Mouse (Mus musculus) right cerebral cortex, postnatal 14 days (tissue): ENCODE data around the gene Setd7.
A peak's percentile ranks its signal among the peaks of the same experiment; 100 is the strongest.

Experiments
- DNase-seq: peaks from one replicate; pipeline ENCODE4 v3.0.0; 2022

Setd7 gene

DNA sequence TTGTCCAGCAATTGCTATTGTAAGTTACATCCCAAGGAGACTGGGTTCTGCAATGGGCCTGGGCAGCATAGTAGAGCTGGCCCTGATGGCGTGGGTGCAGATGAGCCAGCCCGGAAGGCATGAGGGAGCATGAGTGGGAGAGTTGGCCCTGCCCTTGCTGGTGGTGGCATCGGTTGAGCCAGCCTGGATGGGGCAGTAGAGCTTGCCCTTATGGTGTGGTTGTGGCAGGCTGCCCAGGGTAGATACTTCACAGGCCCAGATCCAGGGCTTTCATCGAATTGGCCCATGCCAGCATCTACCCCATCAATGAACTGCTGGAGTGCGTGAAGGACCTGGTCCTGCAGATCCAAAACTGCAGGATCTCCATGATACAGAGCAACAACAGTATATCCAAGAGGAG, 48.7 kb downstream of the Setd7 start:
- no peak for DNase-seq

DNA sequence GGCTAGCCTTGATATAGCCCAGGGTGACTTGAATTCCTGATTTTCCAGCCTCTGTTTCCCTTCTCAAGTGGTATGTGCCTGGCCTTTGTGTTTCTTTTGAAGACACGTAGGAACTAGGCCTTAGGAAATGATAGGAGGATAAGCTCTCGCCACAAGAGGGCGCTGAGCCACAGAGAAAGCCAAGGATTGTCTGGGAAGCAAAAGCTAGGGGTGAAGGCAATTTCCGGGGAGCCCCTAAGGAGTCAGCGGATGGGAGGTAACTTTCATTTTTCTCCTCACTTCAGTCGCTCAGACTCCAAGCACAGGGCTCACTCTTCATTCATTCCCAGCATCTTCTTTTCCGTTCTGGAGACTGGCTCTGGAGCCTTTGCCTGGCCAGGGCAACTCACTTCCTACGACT, 49.8 kb downstream of the Setd7 start:
- peak; percentile 75 for DNase-seq

DNA sequence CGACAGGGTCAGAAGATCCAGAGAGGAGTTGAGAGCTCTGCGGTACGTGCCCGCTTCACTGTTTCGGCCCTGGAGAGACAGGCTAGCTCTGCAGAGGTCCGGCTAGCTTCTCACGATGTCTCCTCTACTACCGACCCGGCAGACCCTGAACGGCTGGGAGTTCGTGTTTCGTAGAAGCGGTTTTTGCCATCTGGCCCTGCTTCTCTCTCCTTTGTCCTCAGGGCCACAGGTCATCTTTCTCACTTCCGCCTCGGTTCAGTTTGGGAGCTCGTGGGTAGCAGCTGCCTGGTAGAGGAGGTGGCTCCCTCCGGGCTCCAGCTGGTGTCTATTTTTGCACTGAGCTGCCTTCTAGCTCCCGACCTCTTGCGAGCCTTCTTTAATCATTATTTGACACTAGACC, 55.2 kb downstream of the Setd7 start:
- DNase-seq, result no peak

DNA sequence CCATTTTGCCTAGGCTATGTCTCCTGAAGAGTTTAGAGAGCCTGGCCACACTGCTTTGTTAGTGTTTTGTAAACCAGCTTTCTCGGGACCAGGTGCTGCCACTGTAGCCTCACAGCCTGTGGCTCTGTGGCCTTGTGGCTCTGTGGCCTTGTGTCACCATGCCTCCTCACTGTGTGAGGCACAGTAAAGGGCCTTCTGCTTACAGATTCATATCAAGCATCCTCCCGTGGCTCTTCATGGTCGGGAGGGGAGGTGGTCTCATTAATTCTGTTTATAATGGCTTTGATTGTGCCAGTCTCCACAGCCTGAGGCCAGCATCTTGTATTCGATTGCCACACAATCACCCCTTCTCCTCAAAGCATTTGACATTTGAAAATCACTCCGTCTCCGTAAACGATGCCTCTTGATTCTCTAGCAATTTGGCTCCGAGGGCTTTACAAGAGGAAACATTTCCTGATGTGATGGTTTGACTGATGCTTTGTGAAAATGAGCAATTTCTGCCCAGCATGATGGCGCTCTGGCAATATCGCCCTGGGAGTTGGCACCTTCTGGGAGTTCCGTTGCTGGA, 56.2 kb downstream of the Setd7 start:
- no peak for DNase-seq

DNA sequence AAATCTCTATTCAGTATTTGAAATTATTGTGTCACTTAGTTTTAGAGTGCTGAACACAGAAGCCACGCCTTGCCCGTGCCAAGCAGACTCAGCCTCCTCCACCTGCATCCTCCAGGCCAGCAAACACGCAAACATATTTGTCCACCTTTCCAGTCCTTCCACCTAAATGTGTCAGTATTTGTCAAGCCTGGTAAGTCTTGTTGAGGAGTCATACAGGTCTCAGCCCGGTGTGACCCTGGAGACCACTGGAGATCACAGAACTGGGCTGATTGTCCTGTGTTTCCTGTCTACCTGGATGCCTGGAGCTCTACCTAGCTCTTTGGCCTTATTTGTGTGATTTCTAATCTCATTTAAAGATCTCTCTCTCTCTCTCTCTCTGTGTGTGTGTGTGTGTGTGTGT, 60.8 kb downstream of the Setd7 start:
- DNase-seq, result no peak

DNA sequence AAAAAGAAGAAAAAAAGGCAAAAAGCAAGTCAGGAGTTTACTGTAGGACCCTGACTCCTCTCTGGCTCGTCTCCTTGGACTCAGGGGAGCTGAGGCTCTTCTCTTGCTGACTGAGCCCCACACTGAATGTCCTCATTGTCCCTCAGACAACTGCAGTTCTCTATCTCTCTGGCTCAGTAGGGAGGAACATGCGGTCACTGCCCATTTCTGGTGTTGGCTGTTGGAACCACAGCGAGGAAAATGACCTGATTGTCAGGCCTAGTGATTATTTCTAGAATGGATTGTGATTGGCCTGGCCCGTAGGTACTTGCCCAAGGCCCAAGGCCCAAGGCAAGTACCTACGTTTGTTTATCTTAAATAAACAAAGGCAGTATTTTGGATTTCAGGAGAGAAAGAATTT, 62.0 kb downstream of the Setd7 start:
- no peak for DNase-seq

DNA sequence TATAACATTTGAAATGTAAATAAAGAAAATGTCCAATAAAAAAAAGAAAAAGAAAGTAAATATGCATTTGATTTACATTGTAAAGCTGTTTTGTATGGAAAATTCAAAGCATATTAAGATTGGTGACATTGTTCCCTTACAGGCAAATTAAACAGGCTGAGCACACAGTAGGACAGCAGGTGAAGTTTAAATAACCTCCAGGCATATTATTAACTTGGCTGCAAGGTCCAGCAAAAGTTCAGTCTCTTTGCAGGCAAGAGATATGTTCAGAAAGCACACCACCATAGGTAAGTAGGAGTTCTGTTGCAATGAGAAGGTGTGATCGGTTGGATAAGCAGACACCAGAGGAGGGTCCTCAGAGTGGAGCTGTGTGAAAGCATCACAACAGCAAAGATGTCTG, 62.7 kb downstream of the Setd7 start:
- DNase-seq, result no peak

DNA sequence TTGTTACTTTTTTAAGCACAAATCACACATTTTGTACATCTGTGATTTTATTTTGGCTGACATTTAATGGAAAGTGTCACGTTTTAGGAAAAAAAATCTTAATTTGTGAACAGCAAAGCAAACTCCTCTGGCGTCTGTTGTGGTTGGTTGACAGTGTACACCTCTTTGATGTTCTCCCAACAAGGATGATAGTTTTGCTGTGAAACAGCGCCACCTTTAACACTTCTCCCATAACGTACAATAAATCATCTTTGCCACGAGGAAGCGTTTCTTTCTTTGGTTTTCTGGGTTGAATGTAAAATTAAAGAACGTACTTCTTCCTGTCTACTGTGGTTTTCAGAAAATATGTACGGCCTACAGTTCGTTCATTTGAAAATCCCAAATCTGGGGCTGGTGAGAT, 65.0 kb downstream of the Setd7 start:
- DNase-seq, result no peak

DNA sequence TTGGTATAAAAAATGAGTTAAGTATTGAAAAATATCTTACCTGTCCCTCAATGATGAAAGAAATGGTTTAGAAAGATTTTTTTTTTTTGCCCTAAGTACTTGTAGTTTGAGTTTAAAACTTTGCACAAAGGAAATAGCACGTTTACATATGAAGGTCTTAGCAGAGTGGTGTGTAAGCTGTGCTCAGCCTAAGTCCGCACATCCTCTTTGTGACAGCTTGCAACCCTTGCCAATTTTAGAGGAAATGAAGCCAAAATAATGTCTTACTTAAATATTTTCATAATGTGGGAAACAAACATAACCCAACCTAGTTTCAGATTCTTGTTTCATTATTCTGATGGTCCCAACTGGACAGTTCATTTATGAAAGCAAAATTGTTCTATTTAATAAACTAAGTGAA, 66.2 kb downstream of the Setd7 start:
- no peak for DNase-seq

DNA sequence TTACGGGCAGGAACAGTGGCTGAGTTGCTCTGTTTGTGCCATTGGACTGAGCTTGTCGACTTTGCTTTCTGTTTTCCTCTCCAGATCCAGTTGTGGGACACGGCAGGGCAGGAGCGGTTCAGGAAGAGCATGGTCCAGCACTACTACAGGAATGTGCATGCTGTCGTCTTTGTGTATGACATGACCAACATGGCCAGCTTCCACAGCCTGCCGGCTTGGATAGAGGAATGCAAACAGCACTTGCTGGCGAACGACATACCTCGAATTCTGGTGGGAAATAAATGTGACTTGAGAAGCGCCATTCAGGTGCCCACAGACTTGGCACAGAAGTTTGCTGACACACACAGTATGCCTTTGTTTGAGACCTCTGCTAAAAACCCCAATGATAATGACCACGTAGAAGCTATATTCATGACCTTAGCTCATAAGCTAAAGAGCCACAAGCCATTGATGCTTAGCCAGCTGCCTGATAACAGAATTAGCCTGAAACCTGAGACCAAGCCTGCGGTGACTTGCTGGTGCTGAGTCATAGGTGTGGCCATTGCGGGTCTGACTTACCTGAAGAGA, 67.3 kb downstream of the Setd7 start:
- DNase-seq, result no peak

DNA sequence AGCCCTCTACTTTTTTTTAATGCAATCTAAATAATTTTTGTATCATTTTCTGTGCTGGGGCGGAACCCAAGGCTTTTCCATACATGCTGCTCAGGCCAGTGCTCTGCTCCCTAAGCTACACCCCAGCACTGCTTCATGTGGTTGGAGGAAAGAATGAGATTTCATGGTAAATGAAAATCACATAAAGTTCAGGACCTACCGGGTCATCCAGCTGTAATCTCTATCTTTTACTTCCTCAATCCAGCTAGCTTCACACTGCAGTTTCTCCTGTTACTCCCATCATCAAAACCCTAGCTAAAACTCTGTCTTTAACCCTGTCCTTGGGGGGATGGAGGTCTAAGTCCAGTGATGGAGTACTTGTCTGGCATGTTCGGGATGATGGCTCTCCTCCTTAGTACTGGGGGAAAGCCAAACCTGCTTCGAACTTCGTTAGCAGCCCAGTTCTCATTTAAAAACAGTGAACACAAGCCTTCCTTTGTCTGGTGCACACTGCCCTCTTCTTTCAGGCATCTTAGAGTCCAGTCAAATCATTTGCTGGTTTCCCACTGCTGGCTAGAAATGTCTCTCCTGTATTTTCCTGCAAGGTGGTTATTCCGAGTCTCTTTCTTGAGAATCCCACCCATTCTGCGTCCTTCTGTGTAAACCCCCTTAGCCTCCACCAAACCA, 70.5 kb downstream of the Setd7 start:
- no peak for DNase-seq

DNA sequence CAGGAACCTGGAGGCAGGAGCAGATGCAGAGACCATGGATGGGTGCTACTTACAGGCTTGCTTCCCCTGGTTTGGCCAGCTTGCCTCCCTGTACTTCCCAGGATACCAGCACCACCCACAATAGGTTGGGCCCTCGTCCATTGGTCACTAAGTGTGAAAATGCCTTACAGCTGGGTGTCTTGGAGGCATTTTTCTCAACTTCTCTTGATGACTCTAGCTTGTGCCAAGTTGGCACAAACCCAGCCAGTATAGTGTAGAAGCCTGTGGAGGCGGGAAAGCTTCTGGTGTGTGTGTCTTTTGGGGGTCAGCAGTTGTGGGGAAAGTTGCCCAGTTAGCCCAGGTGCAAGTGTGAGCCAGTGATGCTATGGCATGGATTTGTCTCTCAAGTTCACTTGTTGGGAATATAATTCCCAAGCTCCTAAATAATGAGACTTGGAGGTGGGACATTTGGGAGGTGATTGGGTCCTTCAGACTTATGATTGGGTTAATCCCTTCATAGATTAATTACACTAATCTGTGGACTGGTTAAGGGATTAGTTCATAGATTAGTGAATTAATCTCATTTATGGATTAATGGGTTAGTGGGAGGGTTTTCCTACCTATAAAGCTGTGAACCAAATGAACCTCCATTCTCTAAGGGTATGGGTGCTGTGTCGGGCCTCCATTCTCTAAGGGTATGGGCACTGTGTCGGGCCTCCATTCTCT, 74.0 kb downstream of the Setd7 start:
- peak; percentile 19 for DNase-seq

DNA sequence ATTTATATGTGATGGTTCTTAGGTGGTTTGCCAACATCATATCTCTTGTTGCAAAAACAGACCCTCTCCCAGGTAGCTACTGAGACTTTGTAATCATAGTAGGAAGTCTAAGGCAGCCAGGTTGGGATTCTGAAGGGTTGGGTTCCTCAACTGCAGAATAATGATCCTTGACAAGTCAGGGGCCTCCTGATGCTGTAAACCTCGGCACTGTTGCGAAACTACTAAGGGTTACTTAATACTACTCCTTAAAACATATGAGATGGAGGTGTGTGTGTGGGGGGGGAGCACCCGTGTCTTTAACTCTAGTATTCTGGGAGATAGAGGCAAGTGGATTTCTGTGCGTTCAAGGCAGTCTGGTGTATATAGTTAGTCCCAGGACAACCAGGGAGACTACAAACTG, 75.3 kb downstream of the Setd7 start:
- DNase-seq, result no peak

DNA sequence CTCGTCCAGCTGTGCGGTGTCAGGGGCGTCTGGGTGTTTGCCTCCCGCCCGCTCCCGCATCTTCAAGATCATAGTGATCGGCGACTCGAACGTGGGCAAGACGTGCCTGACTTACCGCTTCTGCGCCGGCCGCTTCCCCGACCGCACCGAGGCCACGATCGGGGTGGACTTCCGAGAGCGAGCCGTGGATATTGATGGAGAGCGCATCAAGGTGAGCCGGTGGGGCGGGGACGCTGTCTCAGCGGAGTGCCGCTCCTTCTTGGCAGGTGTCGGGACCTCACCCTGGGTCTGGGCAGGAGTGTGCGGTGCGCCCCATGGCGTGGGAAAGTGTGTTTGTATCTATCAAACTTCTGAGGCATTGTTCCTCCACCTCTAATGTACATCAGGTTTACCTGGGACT, 76.3 kb downstream of the Setd7 start:
- DNase-seq, result no peak

DNA sequence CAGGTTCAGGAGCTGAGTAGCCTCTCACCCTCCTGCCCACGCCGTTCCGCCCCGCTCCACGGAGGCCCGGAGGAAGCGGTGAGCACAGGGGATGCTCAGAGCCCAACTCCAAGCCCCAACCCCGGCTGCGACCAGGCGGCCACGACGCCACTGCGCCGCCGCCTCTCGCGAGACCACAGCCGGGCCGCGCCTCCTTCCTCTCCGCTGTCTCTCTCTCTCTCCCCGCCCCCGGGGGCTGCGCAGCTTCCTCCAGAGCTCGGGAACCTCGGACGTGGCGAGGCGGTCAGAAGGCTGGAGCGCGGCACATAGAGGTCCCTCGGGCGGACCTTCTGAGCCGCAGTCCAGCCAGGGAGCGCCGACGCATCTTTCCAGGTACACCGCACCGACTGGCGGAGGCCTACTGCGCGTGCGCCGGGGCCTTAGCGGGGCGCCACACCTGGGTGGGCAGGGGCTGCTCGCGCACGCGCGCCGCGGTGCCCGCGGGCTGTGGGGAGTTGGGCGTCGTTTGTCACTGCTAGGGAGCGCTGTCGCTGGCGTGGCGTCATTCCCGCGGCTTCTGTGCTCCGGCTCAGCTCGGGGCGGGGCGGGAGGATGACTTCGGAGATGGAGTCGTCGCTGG, 76.8 kb downstream of the Setd7 start, which contains the start of gene Rab33b:
Gene Rab33b, plus strand, starts transcription at position 180 of the 619 bp plus-strand sequence.
- peak; percentile 96 for DNase-seq

DNA sequence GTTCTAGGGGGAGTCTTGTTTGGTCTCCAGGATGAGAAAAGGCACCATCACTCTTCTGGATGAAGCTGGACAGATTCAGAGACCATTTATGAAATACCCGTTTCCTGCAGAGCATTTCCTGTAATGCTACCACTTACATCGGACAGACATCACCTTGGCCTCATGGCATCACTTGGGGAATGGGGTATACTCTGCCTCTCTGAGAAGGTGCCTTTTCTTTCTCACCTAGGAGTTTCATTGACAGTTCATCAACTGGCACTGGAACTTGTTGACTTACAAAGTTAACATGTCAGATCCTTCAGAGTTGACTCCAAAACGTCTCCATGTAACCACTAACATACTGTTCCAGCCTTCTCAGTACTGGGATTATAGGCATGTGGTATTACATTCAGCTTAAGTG, 77.9 kb downstream of the Setd7 start:
- DNase-seq, result no peak

DNA sequence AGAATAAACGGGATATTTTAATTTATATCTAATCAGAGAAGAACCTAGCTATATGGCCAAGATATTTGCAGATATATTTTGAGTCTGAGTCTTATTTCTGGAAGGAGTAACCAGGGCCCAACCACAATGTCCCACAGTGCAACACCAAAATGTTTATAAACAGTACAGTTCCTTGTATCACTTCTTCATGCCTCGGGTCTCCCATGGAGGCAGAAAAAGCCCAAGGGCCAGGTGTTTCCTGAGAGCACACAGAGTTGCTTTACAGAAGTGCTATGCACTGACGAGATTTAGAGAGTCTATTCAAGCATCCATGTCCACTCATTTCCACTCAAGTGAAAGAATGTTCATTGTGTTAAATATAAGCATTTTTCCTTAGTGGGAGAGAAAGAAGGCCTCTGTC, 78.8 kb downstream of the Setd7 start:
- DNase-seq, result no peak

DNA sequence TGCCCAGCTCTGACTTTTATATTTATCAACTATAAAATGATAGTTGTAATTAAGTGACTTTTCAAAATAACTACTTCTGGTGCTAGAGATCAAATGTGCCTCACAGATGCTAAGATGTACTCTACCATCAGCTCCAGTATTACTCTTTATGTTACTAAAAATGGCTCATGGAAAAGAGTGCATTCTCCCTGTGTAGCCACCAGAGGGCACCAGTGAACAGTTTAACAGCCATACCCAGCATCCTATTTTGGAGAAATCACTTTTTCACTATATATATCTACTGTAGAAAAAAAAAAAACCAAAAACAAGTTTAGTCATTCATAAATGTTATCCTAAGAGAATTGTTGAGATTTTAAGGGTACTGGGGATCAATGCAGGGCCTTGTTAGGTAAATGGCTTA, 79.6 kb downstream of the Setd7 start:
- peak; percentile 56 for DNase-seq

DNA sequence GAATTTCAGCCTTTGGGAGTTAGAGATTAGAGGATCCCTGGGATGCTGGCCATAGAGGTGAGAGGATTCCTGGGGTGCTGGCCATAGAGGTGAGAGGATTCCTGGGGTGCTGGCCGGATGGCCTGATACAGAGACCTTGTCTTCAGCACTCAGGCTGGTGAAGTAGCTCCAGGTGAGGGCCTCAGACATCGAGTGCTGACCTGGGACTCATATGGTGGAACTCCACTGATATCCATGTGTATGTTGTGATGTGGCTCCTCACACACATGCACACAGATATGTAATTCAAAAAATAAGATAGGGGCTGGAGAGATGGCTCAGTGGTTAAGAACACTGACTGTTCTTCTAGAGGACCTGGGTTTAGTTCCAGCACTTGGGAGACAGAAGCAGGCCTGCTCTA, 80.8 kb downstream of the Setd7 start:
- DNase-seq, result no peak

DNA sequence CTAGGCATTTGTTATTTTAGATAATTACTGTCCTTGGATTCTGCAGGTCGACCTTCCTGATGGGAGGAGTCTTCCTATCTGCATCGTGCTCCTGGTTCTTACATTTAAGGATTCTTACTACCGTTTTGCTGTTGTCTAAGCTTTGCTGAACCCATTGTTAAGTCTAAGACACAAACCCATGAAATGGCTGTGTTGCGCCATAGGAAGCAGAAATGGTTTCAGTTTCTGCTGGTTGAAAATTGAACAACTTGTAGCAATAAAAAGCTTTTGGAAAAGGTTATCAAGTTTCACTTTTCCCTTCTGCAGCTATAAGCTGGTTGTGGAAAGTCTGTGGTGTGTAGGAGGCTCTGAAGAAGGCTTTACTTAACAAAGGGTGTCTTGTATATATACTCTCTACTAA, 85.0 kb downstream of the Setd7 start:
- no peak for DNase-seq

DNA sequence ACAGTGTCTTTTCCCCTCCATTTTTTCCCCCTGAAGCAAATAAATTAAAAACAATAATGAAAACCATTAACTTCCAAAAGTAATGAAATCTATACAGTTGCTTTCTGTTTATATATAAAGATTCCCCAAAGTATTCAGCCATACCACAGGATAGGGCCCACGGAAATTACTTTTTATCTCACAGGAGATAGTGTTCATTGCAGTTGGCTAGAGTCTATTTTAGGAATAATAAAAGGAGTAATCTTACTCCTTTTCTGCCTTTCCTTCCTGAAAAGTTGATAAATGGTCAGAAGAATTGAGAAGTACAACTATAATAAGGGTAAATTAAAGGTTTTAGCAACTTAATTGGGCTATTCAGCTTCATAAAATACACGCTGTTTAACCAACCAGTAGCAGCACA, 92.1 kb downstream of the Setd7 start:
- no peak for DNase-seq
